Comparison of ENCODE assay signal across 17 mouse cellular contexts in genomic region chr1:89709824-89710223, GRCm38 (mm10).
"Had no signal": no experiment of that assay in that cellular context is flagged by ENCODE, and none has a peak within 500 bp of the region (broad histone marks: within the 10 kb centered on the region; RNA-seq: fewer than 3 reads in every experiment).

No protein-coding gene starts in this region.

- H3K4me3 ChIP-seq: kidney, embryonic 15.5 days; left cerebral cortex, adult 2 months; limb, embryonic 12.5 days; limb, embryonic 15.5 days; liver, embryonic 15.5 days; megakaryocyte, embryonic 14.5 days; midbrain, embryonic 10.5 days; midbrain, embryonic 13.5 days; myocyte; neural tube, embryonic 13.5 days had no signal

- H3K36me3 ChIP-seq: limb, embryonic 12.5 days; limb, embryonic 15.5 days; liver, embryonic 15.5 days had no signal

- H3K9ac ChIP-seq: kidney, embryonic 15.5 days; limb, embryonic 12.5 days; limb, embryonic 15.5 days; liver, embryonic 15.5 days; lung, embryonic 14.5 days; midbrain, embryonic 13.5 days; neural tube, embryonic 13.5 days had no signal

- DNase-seq: kidney, postnatal 10 days; layer of hippocampus, postnatal 36 days; lung, embryonic 14.5 days; thymus, adult 18-20 months; thymus, postnatal 36 days had no signal

- H3K9me3 ChIP-seq: kidney, embryonic 15.5 days; limb, embryonic 12.5 days; limb, embryonic 15.5 days; liver, embryonic 15.5 days; megakaryocyte, embryonic 14.5 days; midbrain, embryonic 10.5 days; midbrain, embryonic 13.5 days; neural tube, embryonic 13.5 days had no signal

- H3K4me2 ChIP-seq: kidney, embryonic 15.5 days; limb, embryonic 12.5 days; limb, embryonic 15.5 days; liver, embryonic 15.5 days; lung, embryonic 14.5 days; midbrain, embryonic 13.5 days; neural tube, embryonic 13.5 days had no signal

- ATAC-seq: intestine, postnatal 0 days; midbrain, embryonic 13.5 days; midbrain, embryonic 16.5 days had no signal

- H3K4me1 ChIP-seq: liver, embryonic 15.5 days; megakaryocyte, embryonic 14.5 days had no signal

- H3K27me3 ChIP-seq: kidney, embryonic 15.5 days; limb, embryonic 15.5 days; liver, embryonic 15.5 days had no signal

- H3K27ac ChIP-seq: kidney, embryonic 15.5 days; left cerebral cortex, adult 2 months; limb, embryonic 15.5 days; liver, embryonic 15.5 days; midbrain, embryonic 10.5 days; midbrain, embryonic 13.5 days; neural tube, embryonic 13.5 days had no signal
